Mouse (Mus musculus) intestine, embryonic 14.5 days (tissue): ENCODE results near the gene Cirbp. TPM values are rescaled to one million over a fixed set of nuclear protein-coding genes. Genes with fewer than 3 reads are reported as not detected.

Experiments used
- ATAC-seq: fragments of 200-750 bp; cut with Nextera tagmentation; replicated peaks from 2 replicates; pipeline ENCODE4 v1.8.0; 2017; ENCODE audit warnings: low read depth, moderate number of reproducible peaks, moderate TSS enrichment, moderate library complexity; ENCODE audit not compliant: low FRiP score, low TSS enrichment
- DNase-seq: peaks from one replicate; pipeline ENCODE4 v3.0.0-alpha.2; 2018; ENCODE audit warnings: low spot score
- H3K27ac ChIP-seq: fragments of 300-500 bp; sonication (generic); 2 replicates; pipeline ENCODE4 v1.5.1; 2014; ENCODE audit warnings: low read depth, mild to moderate bottlenecking, control low read depth
- H3K27me3 ChIP-seq: fragments of 300-500 bp; sonication (generic); replicated peaks from 2 replicates; pipeline ENCODE4 v1.6.1; 2014; ENCODE audit warnings: low read length, control low read depth; ENCODE audit not compliant: control insufficient read depth, insufficient read depth
- H3K36me3 ChIP-seq: fragments of 300-500 bp; sonication (generic); 2 replicates; pipeline ENCODE4 v1.6.1; 2014; ENCODE audit warnings: low read length, control low read depth; ENCODE audit not compliant: control insufficient read depth, insufficient read depth
- H3K4me1 ChIP-seq: fragments of 300-500 bp; sonication (generic); replicated peaks from 2 replicates; pipeline ENCODE4 v1.6.1; 2014; ENCODE audit warnings: low read length, control low read depth, mixed read lengths; ENCODE audit not compliant: control insufficient read depth, insufficient read depth
- H3K4me2 ChIP-seq: fragments of 300-500 bp; sonication (generic); 2 replicates; pipeline ENCODE4 v1.6.1; 2014; ENCODE audit warnings: low read length
- H3K4me3 ChIP-seq: fragments of 300-500 bp; sonication (generic); 2 replicates; pipeline ENCODE4 v1.5.1; 2014; ENCODE audit warnings: low read depth, low read length, control low read depth, mixed read lengths
- H3K9ac ChIP-seq: fragments of 300-500 bp; sonication (generic); 2 replicates; pipeline ENCODE4 v1.6.1; 2014; ENCODE audit warnings: mild to moderate bottlenecking, low read length
- H3K9me3 ChIP-seq: fragments of 300-500 bp; sonication (generic); 2 replicates; pipeline ENCODE4 v1.6.1; 2016; ENCODE audit warnings: low read length, control low read depth; ENCODE audit not compliant: control insufficient read depth
- WGBS: fragments of 180-500 bp; shearing (Covaris S2); extraction: QIAGEN DNeasy Blood & Tissue Kit; methylation state at CpG from one replicate; pipeline ENCODE4 v1.1.7; 2014; 5-methylcytosine and 5-hydroxymethylcytosine counted together
- polyA plus RNA-seq: library from polyadenylated mRNA; unstranded; fragments of >200 nt; fragmentation: Nextera tagmentation; extraction: Ambion mirVana; gene quantifications from 2 replicates; pipeline ENCODE4 v1.2.1, GENCODE M21; 2014

Gene Cirbp
- polyA plus RNA-seq, 1 experiment from 2014 or later: 81.6 TPM

GRCm38 (mm10) chr10:80174705-80175104, 8.9 kb downstream of the Cirbp start:
- no peak overlapping the region for H3K9ac ChIP-seq
- no peak overlapping the region for H3K4me3 ChIP-seq
- H3K36me3 ChIP-seq: peaks cover 27% of the 10 kb centered on the region
- ATAC-seq (no peak), DNase-seq (no peak)
- no peaks in the 10 kb centered on the region for H3K9me3 ChIP-seq
- no peak overlapping the region for H3K27ac ChIP-seq
- peaks cover 8% of the 10 kb centered on the region for H3K4me1 ChIP-seq
- WGBS: 64% methylated on average over 2 of the region's 2 CpGs
- H3K4me2 ChIP-seq: no peak overlapping the region
- no peaks in the 10 kb centered on the region for H3K27me3 ChIP-seq

DNA sequence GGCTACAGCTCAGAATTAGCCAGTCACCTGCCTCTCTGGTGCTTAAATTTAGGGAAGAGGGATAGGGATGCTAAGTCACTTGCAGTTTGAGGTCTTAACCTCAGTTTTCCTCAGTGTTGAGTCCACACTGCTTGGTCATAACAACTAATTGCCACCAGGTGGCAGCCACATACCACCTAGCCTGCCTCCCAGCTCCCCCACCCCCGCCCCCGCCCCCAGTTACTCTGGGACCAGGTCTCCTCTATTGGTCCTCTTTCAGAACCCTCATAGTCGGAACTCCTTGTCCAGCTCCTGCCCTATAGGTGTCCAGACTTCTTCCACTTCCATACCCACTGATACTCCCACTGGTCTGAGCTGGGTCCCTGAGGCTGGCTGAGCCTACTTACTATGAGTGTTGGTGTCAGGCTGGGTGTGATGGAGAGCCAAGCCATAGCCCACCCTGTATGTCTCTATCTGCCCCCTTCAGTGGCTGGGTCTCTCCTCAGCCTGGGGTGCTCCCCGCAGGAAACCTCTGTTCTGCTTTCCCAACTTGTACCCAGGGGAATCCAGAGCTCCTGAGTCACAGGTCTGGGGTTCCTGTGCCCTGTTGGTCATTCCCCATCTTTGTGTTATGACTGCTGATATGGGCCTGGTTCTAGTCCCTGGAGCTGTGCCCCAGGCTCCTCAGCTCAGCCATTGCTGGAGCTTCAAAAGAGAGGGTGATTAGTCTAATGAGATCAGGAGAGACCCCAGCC, 9.9 kb downstream of the Cirbp start:
- 29% methylated on average over 4 of the region's 4 CpGs for WGBS
- Histone ChIP-seq H3K9me3 (no peaks in the 10 kb centered on the region), H3K36me3 (peaks cover 18% of the 10 kb centered on the region), H3K27ac (no peak overlapping the region), H3K27me3 (no peaks in the 10 kb centered on the region), H3K4me1 (peaks cover 16% of the 10 kb centered on the region), H3K4me3 (no peak overlapping the region), H3K4me2 (no peak overlapping the region), H3K9ac (no peak overlapping the region)
- DNase-seq: no peak
- no peak for ATAC-seq

DNA sequence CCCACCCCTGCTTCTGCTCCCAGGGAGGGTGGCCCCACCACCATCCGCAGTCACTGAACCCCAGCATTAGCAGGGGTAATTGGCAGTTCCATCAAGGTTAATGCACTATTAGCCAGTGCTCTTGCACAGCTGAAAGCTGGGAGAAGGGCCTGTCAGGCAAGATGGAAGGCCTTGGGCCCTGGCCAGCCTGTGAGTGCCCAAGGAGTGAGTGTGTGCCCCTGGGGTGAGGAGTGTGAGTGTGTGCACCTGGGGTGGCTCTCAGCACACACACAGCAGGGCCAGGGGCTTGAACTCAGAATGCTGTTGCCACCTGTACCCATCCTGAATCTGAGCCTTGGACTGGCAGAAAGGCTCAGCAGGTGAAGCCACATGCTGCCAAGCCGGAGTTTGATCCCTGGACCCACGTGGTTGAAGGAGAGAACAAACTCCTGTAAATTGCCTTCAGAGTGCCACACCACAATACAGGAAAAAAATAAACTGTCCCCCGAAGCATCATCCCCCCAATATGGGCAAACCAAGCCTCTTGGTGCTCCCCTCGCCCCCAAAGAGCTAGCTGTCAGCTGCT, 10.6 kb downstream of the Cirbp start:
- Histone ChIP-seq H3K27ac (no peak overlapping the region), H3K36me3 (peaks cover 11% of the 10 kb centered on the region), H3K4me2 (no peak overlapping the region), H3K9ac (no peak overlapping the region), H3K4me1 (peaks cover 21% of the 10 kb centered on the region), H3K9me3 (no peaks in the 10 kb centered on the region), H3K27me3 (no peaks in the 10 kb centered on the region), H3K4me3 (no peak overlapping the region)
- WGBS: 89% methylated on average over 5 of the region's 5 CpGs
- ATAC-seq (no peak), DNase-seq (no peak)

DNA sequence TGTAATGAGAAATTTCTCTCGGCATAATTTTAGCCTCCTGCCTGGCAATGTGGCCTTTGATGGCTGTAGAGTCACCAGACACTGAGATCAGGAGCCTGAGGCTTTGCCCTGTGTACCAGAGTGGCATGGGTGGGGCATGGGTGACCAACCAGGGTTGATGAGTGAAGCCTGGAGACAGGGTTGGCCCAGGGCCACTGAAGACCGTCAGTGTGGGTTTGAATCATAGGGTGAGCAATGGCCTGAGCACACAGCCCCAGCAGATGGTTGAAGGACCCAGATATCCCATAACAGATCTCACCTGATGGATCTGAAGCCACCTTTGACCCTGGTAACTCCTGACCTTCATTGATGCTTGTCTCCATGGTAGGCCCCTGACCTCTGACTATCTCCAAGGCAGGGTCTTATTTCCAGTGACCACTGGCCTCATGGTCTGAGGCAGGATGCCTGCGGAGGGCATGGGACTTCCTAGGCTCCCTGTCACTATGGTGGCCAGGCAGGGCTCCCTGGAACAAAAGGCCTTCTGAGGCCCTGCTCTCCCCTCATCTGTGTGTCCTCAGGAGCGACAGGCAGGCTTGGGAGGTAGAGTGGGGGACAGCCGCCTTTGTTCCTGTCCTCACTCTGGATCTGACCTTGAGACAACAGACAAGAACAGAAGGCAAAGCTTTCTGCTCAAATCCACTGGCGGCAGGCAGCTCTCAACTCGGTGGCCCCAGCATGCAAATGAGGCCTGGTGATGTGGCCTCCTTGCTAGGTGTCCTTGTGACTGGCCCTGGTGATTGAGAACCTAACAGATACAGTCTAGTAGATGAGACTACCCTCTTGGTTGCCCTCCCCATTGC, 11.9 kb downstream of the Cirbp start:
- DNase-seq (no peak), ATAC-seq (no peak)
- Histone ChIP-seq H3K27ac (no peak overlapping the region), H3K9me3 (no peaks in the 10 kb centered on the region), H3K4me2 (no peak overlapping the region), H3K36me3 (peaks cover 4% of the 10 kb centered on the region), H3K9ac (no peak overlapping the region), H3K4me1 (peaks cover 14% of the 10 kb centered on the region), H3K4me3 (no peak overlapping the region), H3K27me3 (no peaks in the 10 kb centered on the region)
- WGBS: 79% methylated on average over 7 of the region's 7 CpGs

DNA sequence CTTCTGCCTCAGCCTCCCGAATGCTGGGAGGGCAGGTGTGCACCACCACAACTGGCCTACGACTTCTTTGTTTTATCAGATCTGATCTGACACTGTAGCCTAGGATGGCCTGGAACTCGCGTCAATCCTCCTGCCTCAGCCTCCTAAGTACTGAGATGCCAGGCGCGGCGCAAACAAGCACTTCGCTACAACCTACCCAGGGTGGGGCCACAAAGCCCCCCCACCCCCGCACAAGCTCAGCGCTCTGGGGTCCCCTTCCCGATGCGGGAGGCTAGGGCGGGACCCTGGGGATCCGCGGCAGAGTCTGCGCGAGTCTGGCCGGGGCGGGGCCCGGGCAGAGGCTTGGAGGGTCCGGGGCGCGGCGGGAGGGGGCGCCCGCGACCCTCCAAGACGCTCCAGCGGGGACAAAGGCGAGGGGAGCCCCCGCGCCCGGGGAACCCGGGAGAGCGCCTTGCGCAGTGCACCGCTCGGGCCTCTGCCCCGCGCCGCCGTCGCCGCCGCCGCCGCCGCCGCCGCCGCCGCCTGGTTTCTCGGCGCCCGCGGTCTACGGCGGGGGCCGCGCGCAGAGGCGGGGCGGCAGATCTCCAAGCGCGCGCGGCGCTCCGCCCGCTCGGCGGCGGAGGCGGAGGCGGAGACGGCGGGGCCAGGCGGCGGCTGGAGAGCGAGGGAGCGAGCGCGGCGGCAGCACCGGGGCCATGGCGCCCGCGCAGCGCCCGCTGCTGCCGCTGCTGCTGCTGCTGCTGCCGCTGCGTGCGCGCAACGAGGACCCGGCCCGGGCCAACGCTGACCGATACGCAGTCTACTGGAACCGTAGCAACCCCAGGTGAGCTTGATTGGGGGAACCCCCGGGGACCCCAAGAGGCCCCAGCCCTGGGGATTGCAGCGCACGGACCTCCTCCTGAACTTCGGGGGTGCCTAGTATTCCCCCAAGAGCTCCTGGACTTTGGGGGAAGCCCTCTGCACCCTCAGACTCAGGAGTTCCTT, 13.6 kb downstream of the Cirbp start, which contains the start of gene Efna2:
Efna2 (plus strand) TSS at position 415 of the 984 bp plus-strand sequence.
- Histone ChIP-seq H3K27ac (peak within 1 kb of the TSS; percentile 54), H3K4me3 (peak within 1 kb of the TSS; percentile 70), H3K36me3 (peaks cover 10% of the 10 kb centered on the region), H3K4me2 (peak within 1 kb of the TSS; percentile 71), H3K9ac (peak within 1 kb of the TSS; percentile 83), H3K27me3 (no peaks in the 10 kb centered on the region), H3K4me1 (peaks cover 14% of the 10 kb centered on the region), H3K9me3 (no peaks in the 10 kb centered on the region)
- ATAC-seq: peak; percentile 44
- WGBS: 1% methylated on average over 94 of the region's 106 CpGs
- no peak for DNase-seq

DNA sequence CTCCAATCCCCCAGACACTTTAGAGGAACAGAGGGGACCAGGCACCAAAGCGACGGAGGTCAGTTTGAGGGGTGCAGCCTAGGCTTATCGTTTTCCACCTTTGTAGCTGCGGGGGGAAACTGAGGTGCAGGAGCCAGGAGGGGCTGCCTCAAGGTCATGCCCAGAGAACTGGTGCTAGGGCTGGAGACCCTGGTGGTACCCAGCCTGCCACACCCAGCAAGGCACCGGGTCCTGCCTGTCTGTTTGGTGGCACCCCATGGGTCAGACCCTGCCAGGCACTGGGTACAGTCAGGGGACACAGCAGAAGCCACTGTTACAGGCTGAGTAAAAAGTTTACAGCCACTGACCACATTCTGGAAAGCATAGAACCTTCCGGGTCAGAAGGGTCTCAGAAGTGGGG, 14.5 kb downstream of the Cirbp start:
- ATAC-seq: no peak
- Histone ChIP-seq H3K4me1 (peaks cover 14% of the 10 kb centered on the region), H3K4me2 (peak overlapping the region; percentile 71), H3K4me3 (peak overlapping the region; percentile 70), H3K27me3 (no peaks in the 10 kb centered on the region), H3K27ac (no peak overlapping the region), H3K9me3 (no peaks in the 10 kb centered on the region), H3K9ac (peak overlapping the region; percentile 83), H3K36me3 (peaks cover 10% of the 10 kb centered on the region)
- DNase-seq: no peak
- 39% methylated on average over 6 of the region's 6 CpGs for WGBS

GRCm38 (mm10) chr10:80180823-80181222, 15.0 kb downstream of the Cirbp start:
- no peaks in the 10 kb centered on the region for H3K27me3 ChIP-seq
- H3K4me2 ChIP-seq: peak overlapping the region; percentile 71
- H3K9ac ChIP-seq: peak overlapping the region; percentile 83
- H3K4me1 ChIP-seq: peaks cover 14% of the 10 kb centered on the region
- H3K4me3 ChIP-seq: peak overlapping the region; percentile 70
- no peak for DNase-seq
- 35% methylated on average over 5 of the region's 5 CpGs for WGBS
- no peak overlapping the region for H3K27ac ChIP-seq
- peaks cover 10% of the 10 kb centered on the region for H3K36me3 ChIP-seq
- no peak for ATAC-seq
- H3K9me3 ChIP-seq: no peaks in the 10 kb centered on the region

- Histone ChIP-seq H3K27me3 (no peaks in the 10 kb centered on the region), H3K4me3 (no peak overlapping the region), H3K9me3 (no peaks in the 10 kb centered on the region), H3K27ac (no peak overlapping the region), H3K36me3 (peaks cover 18% of the 10 kb centered on the region), H3K4me2 (no peak overlapping the region), H3K9ac (no peak overlapping the region), H3K4me1 (peaks cover 14% of the 10 kb centered on the region)
- ATAC-seq: no peak
- DNase-seq: no peak
- WGBS: 89% methylated on average over 7 of the region's 7 CpGs
Measured at GRCm38 (mm10) chr10:80182547-80182946, 16.8 kb downstream of the Cirbp start.
